Mouse (Mus musculus) ovary, postnatal 10 days (tissue): ENCODE measurements at regions not wholly inside any gene's neighbourhood (a gene's known extent, or its start where the extent isn't known, plus 50 kb on each side); places are given as distances from the start of the nearest gene placed in this dataset.

Experiments
- DNase-seq: peaks from one replicate; pipeline ENCODE4 v3.0.0; 2022; ENCODE audit warnings: low spot score

- DNase-seq: no peak
Measured at GRCm38 (mm10) chr1:35717659-35718058, 350.5 kb upstream of the Hs6st1 start.

GRCm38 (mm10) chr1:35720063-35720462 lies 348.1 kb upstream of the Hs6st1 start:
- DNase-seq: no peak

GRCm38 (mm10) chr1:35724366-35724900 lies 343.8 kb upstream of the Hs6st1 start:
- no peak for DNase-seq

GRCm38 (mm10) chr1:35726596-35726995 lies 341.6 kb upstream of the Hs6st1 start:
- DNase-seq: no peak

GRCm38 (mm10) chr1:35727310-35727990 lies 340.8 kb upstream of the Hs6st1 start:
- no peak for DNase-seq

GRCm38 (mm10) chr1:35729785-35730295 lies 338.4 kb upstream of the Hs6st1 start:
- DNase-seq: no peak

- DNase-seq: no peak
Measured at GRCm38 (mm10) chr1:35730309-35730708, 337.9 kb upstream of the Hs6st1 start.

- DNase-seq: no peak
Measured at GRCm38 (mm10) chr1:35736247-35736646, 332.0 kb upstream of the Hs6st1 start.

GRCm38 (mm10) chr1:35749603-35750002 lies 318.6 kb upstream of the Hs6st1 start:
- DNase-seq: no peak

GRCm38 (mm10) chr1:35750092-35750521 lies 318.1 kb upstream of the Hs6st1 start:
- DNase-seq: no peak

- no peak for DNase-seq
Measured at GRCm38 (mm10) chr1:35752636-35753035, 315.6 kb upstream of the Hs6st1 start.

- DNase-seq: no peak
Measured at GRCm38 (mm10) chr1:35754170-35754569, 314.0 kb upstream of the Hs6st1 start.

GRCm38 (mm10) chr1:35759010-35759409 lies 309.2 kb upstream of the Hs6st1 start:
- no peak for DNase-seq

GRCm38 (mm10) chr1:35759600-35759999 lies 308.6 kb upstream of the Hs6st1 start:
- no peak for DNase-seq

- no peak for DNase-seq
Measured at GRCm38 (mm10) chr1:35763051-35763450, 305.1 kb upstream of the Hs6st1 start.

GRCm38 (mm10) chr1:35763456-35763855 lies 304.7 kb upstream of the Hs6st1 start:
- DNase-seq: no peak

GRCm38 (mm10) chr1:35764068-35764467 lies 304.1 kb upstream of the Hs6st1 start:
- no peak for DNase-seq

GRCm38 (mm10) chr1:35765692-35766091 lies 302.5 kb upstream of the Hs6st1 start:
- DNase-seq: no peak

- DNase-seq: no peak
Measured at GRCm38 (mm10) chr1:35766271-35766670, 301.9 kb upstream of the Hs6st1 start.

- no peak for DNase-seq
Measured at GRCm38 (mm10) chr1:35772567-35772966, 295.6 kb upstream of the Hs6st1 start.

GRCm38 (mm10) chr1:35774566-35774965 lies 293.6 kb upstream of the Hs6st1 start:
- DNase-seq: no peak

- no peak for DNase-seq
Measured at GRCm38 (mm10) chr1:35782668-35783067, 285.5 kb upstream of the Hs6st1 start.

- no peak for DNase-seq
Measured at GRCm38 (mm10) chr1:35783427-35783826, 284.8 kb upstream of the Hs6st1 start.

GRCm38 (mm10) chr1:35786241-35786640 lies 282.0 kb upstream of the Hs6st1 start:
- DNase-seq: no peak
